Mouse (Mus musculus) embryonic fibroblast, embryonic 13.5 days (primary cell): ENCODE measurements at regions not wholly inside any gene's neighbourhood (a gene's known extent, or its start where the extent isn't known, plus 50 kb on each side); places are given as distances from the start of the nearest gene placed in this dataset.

Experiments used
- CTCF ChIP-seq: IDR thresholded peaks from 2 replicates; pipeline ENCODE4 v1.5.1; 2011; ENCODE audit warnings: mild to moderate bottlenecking, control low read depth, low read length, moderate library complexity, borderline replicate concordance; ENCODE audit not compliant: insufficient read depth
- POLR2A ChIP-seq: IDR thresholded peaks from 2 replicates; pipeline ENCODE4 v1.6.1; 2011; ENCODE audit warnings: low read depth, mild to moderate bottlenecking, control low read depth, low read length, moderate library complexity

- TF ChIP-seq POLR2A = no peak
- no peak for TF ChIP-seq CTCF
These were observed 488.8 kb upstream of the Id2 start for GRCm38 (mm10) chr12:25585746-25586145.
